Comparison of ENCODE assay signal across 27 mouse cellular contexts in genomic region chr6:3531445-3531844, GRCm38 (mm10). TPM values are rescaled to one million over a fixed set of nuclear protein-coding genes. Genes with fewer than 3 reads are reported as not detected.
DNase-seq lines count a peak whose midpoint lies in the region; ATAC-seq and TF ChIP-seq lines count a peak whose summit lies in the region.
"Had no signal": no experiment of that assay in that cellular context is flagged by ENCODE, and none has a peak within 500 bp of the region (broad histone marks: within the 10 kb centered on the region; RNA-seq: fewer than 3 reads in every experiment).

No protein-coding gene starts in this region.

- peak; percentile 26 for DNase-seq in forebrain, embryonic 14.5 days (ENCODE audit: low spot score)
- DNase-seq in midbrain, embryonic 11.5 days (ENCODE audit: low spot score, missing footprints): no peak
- DNase-seq in hindbrain, postnatal 0 days (ENCODE audit: low spot score): peak; percentile 46
- DNase-seq in midbrain, postnatal 0 days (ENCODE audit: low spot score): peak; percentile 49
- no peak for DNase-seq in left cerebral cortex, adult 18-20 months (ENCODE audit: low spot score in 2 of 2)
- DNase-seq: adrenal gland, postnatal 25 days; cerebellum, adult 2 months; cerebellum, postnatal 14 days; gastrocnemius, postnatal 14 days; kidney, adult 9 months; kidney, postnatal 25 days; lung, embryonic 14.5 days; lung, postnatal 14 days; right cerebral cortex, postnatal 14 days had no signal

- H3K9ac ChIP-seq in forebrain, embryonic 14.5 days (ENCODE audit: low read length): no peak overlapping the region
- no peak overlapping the region for H3K9ac ChIP-seq in forebrain, embryonic 15.5 days (replicated peaks)
- H3K9ac ChIP-seq in midbrain, embryonic 11.5 days (ENCODE audit: low read length): no peak overlapping the region
- H3K9ac ChIP-seq in midbrain, embryonic 15.5 days: no peak overlapping the region
- no peak overlapping the region for H3K9ac ChIP-seq in hindbrain, postnatal 0 days (replicated peaks; ENCODE audit: low read length)
- no peak overlapping the region for H3K9ac ChIP-seq in midbrain, postnatal 0 days (replicated peaks; ENCODE audit: low read length, poor library complexity, severe bottlenecking)
- H3K9ac ChIP-seq in kidney, embryonic 14.5 days (ENCODE audit: low read depth, low read length): no peak overlapping the region
- H3K9ac ChIP-seq: embryonic facial prominence, embryonic 15.5 days; heart, embryonic 15.5 days; limb, embryonic 12.5 days; liver, embryonic 15.5 days; lung, embryonic 14.5 days; stomach, embryonic 15.5 days had no signal

- H3K9me3 ChIP-seq in forebrain, embryonic 14.5 days (replicated peaks; ENCODE audit: control insufficient read depth, low read length): no peaks in the 10 kb centered on the region
- no peaks in the 10 kb centered on the region for H3K9me3 ChIP-seq in forebrain, embryonic 15.5 days
- no peaks in the 10 kb centered on the region for H3K9me3 ChIP-seq in midbrain, embryonic 11.5 days (ENCODE audit: control insufficient read depth, low read length)
- no peaks in the 10 kb centered on the region for H3K9me3 ChIP-seq in midbrain, embryonic 15.5 days
- no peaks in the 10 kb centered on the region for H3K9me3 ChIP-seq in hindbrain, postnatal 0 days (ENCODE audit: low read length)
- no peaks in the 10 kb centered on the region for H3K9me3 ChIP-seq in midbrain, postnatal 0 days (ENCODE audit: low read length)
- H3K9me3 ChIP-seq in kidney, embryonic 14.5 days (ENCODE audit: control insufficient read depth, low read length): no peaks in the 10 kb centered on the region
- H3K9me3 ChIP-seq: embryonic facial prominence, embryonic 15.5 days; heart, embryonic 10.5 days; heart, embryonic 15.5 days; limb, embryonic 12.5 days; liver, embryonic 15.5 days; stomach, embryonic 15.5 days had no signal

- no peak for TF ChIP-seq CTCF in hindbrain, postnatal 0 days (IDR thresholded peaks at IDR 0.05; ENCODE audit: low read depth)
- no peak for TF ChIP-seq CTCF in midbrain, postnatal 0 days (IDR thresholded peaks at IDR 0.05)

- H3K36me3 ChIP-seq in forebrain, embryonic 14.5 days (ENCODE audit: control insufficient read depth, insufficient read depth, low read length): no peaks in the 10 kb centered on the region; the same call in 1 of the 2 replicates
- peaks cover 3% of the 10 kb centered on the region; the same call in 1 of the 2 replicates for H3K36me3 ChIP-seq in forebrain, embryonic 15.5 days
- no peaks in the 10 kb centered on the region for H3K36me3 ChIP-seq in midbrain, embryonic 11.5 days (ENCODE audit: control insufficient read depth, insufficient read depth, low read length)
- no peaks in the 10 kb centered on the region for H3K36me3 ChIP-seq in midbrain, embryonic 15.5 days (replicated peaks)
- peaks cover 1% of the 10 kb centered on the region; the same call in 1 of the 2 replicates for H3K36me3 ChIP-seq in hindbrain, postnatal 0 days (ENCODE audit: insufficient read depth, low read length)
- H3K36me3 ChIP-seq in midbrain, postnatal 0 days (ENCODE audit: insufficient read depth, low read length): no peaks in the 10 kb centered on the region; the same call in 1 of the 2 replicates
- 0 out of 2 replicates have a peak, but pooled peaks cover 2% of the 10 kb centered on the region for H3K36me3 ChIP-seq in kidney, embryonic 14.5 days (ENCODE audit: control insufficient read depth, insufficient read depth, low read length)
- H3K36me3 ChIP-seq: heart, embryonic 15.5 days; liver, embryonic 15.5 days; stomach, embryonic 15.5 days had no signal

- H3K4me3 ChIP-seq in forebrain, embryonic 14.5 days (ENCODE audit: low read depth, low read length): no peak overlapping the region
- no peak overlapping the region for H3K4me3 ChIP-seq in forebrain, embryonic 15.5 days
- no peak overlapping the region for H3K4me3 ChIP-seq in midbrain, embryonic 11.5 days (ENCODE audit: low read depth, low read length)
- H3K4me3 ChIP-seq in midbrain, embryonic 15.5 days: no peak overlapping the region
- no peak overlapping the region for H3K4me3 ChIP-seq in hindbrain, postnatal 0 days (ENCODE audit: low read length)
- H3K4me3 ChIP-seq in midbrain, postnatal 0 days (ENCODE audit: low read depth, low read length): no peak overlapping the region
- H3K4me3 ChIP-seq in kidney, embryonic 14.5 days (ENCODE audit: low read length): no peak overlapping the region
- H3K4me3 ChIP-seq: embryonic facial prominence, embryonic 15.5 days; heart, embryonic 10.5 days; heart, embryonic 15.5 days; left cerebral cortex, adult 2 months; limb, embryonic 12.5 days; liver, embryonic 15.5 days; stomach, embryonic 15.5 days had no signal

- H3K4me1 ChIP-seq in forebrain, embryonic 14.5 days (ENCODE audit: control insufficient read depth, insufficient read depth, low read length): no peaks in the 10 kb centered on the region
- H3K4me1 ChIP-seq in forebrain, embryonic 15.5 days: 0 out of 2 replicates have a peak, but pooled peaks cover 5% of the 10 kb centered on the region
- peaks cover 11% of the 10 kb centered on the region; the same call in 1 of the 2 replicates for H3K4me1 ChIP-seq in midbrain, embryonic 11.5 days (ENCODE audit: control insufficient read depth, insufficient read depth, low read length)
- no peaks in the 10 kb centered on the region for H3K4me1 ChIP-seq in midbrain, embryonic 15.5 days
- H3K4me1 ChIP-seq in hindbrain, postnatal 0 days (ENCODE audit: insufficient read depth, low read length): no peaks in the 10 kb centered on the region
- H3K4me1 ChIP-seq in midbrain, postnatal 0 days (ENCODE audit: insufficient read depth, low read length): no peaks in the 10 kb centered on the region
- no peaks in the 10 kb centered on the region for H3K4me1 ChIP-seq in kidney, embryonic 14.5 days (ENCODE audit: control insufficient read depth, insufficient read depth, low read length)
- H3K4me1 ChIP-seq: embryonic facial prominence, embryonic 15.5 days; heart, embryonic 10.5 days; heart, embryonic 15.5 days; limb, embryonic 12.5 days; liver, embryonic 15.5 days; stomach, embryonic 15.5 days had no signal

- no peak overlapping the region for H3K27ac ChIP-seq in forebrain, embryonic 14.5 days (ENCODE audit: low read depth, low read length)
- H3K27ac ChIP-seq in forebrain, embryonic 15.5 days (replicated peaks): no peak overlapping the region
- H3K27ac ChIP-seq in midbrain, embryonic 11.5 days (ENCODE audit: low read depth, low read length): no peak overlapping the region
- no peak overlapping the region for H3K27ac ChIP-seq in midbrain, embryonic 15.5 days
- no peak overlapping the region for H3K27ac ChIP-seq in hindbrain, postnatal 0 days
- no peak overlapping the region for H3K27ac ChIP-seq in midbrain, postnatal 0 days (ENCODE audit: low read depth, low read length)
- H3K27ac ChIP-seq in kidney, embryonic 14.5 days (ENCODE audit: low read depth, low read length): no peak overlapping the region
- H3K27ac ChIP-seq: embryonic facial prominence, embryonic 15.5 days; heart, embryonic 10.5 days; heart, embryonic 15.5 days; left cerebral cortex, adult 2 months; limb, embryonic 12.5 days; liver, embryonic 15.5 days; stomach, embryonic 15.5 days had no signal

- no peaks in the 10 kb centered on the region for H3K27me3 ChIP-seq in forebrain, embryonic 14.5 days (replicated peaks; ENCODE audit: control insufficient read depth, insufficient read depth, low read length)
- H3K27me3 ChIP-seq in forebrain, embryonic 15.5 days: no peaks in the 10 kb centered on the region
- no peaks in the 10 kb centered on the region for H3K27me3 ChIP-seq in midbrain, embryonic 11.5 days (ENCODE audit: control insufficient read depth, insufficient read depth, low read length)
- H3K27me3 ChIP-seq in midbrain, embryonic 15.5 days (replicated peaks): no peaks in the 10 kb centered on the region
- no peaks in the 10 kb centered on the region for H3K27me3 ChIP-seq in hindbrain, postnatal 0 days (ENCODE audit: insufficient read depth, low read length)
- H3K27me3 ChIP-seq in midbrain, postnatal 0 days (ENCODE audit: insufficient read depth, low read length): no peaks in the 10 kb centered on the region
- no peaks in the 10 kb centered on the region for H3K27me3 ChIP-seq in kidney, embryonic 14.5 days (ENCODE audit: control insufficient read depth, insufficient read depth, low read length)
- H3K27me3 ChIP-seq: embryonic facial prominence, embryonic 15.5 days; heart, embryonic 15.5 days; limb, embryonic 12.5 days; liver, embryonic 15.5 days; stomach, embryonic 15.5 days had no signal

- ATAC-seq in forebrain, embryonic 14.5 days: peak; percentile 26; the same call in 1 of the 2 replicates
- ATAC-seq in forebrain, embryonic 15.5 days (replicated peaks): no peak
- ATAC-seq in midbrain, embryonic 11.5 days (ENCODE audit: low FRiP score): peak; percentile 79
- no peak for ATAC-seq in midbrain, embryonic 15.5 days (replicated peaks)
- peak; percentile 74 for ATAC-seq in hindbrain, postnatal 0 days
- ATAC-seq in midbrain, postnatal 0 days (ENCODE audit: low FRiP score): no peak
- no peak for ATAC-seq in kidney, embryonic 14.5 days (ENCODE audit: low FRiP score, low TSS enrichment)
- ATAC-seq: CD4-positive, CD25-positive, alpha-beta regulatory T cell, adult 4 months; intestine, postnatal 0 days had no signal

- H3K4me2 ChIP-seq in forebrain, embryonic 14.5 days (ENCODE audit: low read length): no peak overlapping the region
- no peak overlapping the region for H3K4me2 ChIP-seq in forebrain, embryonic 15.5 days (replicated peaks)
- H3K4me2 ChIP-seq in midbrain, embryonic 11.5 days: no peak overlapping the region
- no peak overlapping the region for H3K4me2 ChIP-seq in midbrain, embryonic 15.5 days
- H3K4me2 ChIP-seq in hindbrain, postnatal 0 days (ENCODE audit: low read depth, low read length): no peak overlapping the region
- H3K4me2 ChIP-seq in midbrain, postnatal 0 days (ENCODE audit: low read depth, low read length, poor library complexity, severe bottlenecking): no peak overlapping the region
- no peak overlapping the region for H3K4me2 ChIP-seq in kidney, embryonic 14.5 days (replicated peaks; ENCODE audit: low read depth, low read length)
- H3K4me2 ChIP-seq: embryonic facial prominence, embryonic 15.5 days; heart, embryonic 15.5 days; limb, embryonic 12.5 days; liver, embryonic 15.5 days; lung, embryonic 14.5 days; stomach, embryonic 15.5 days had no signal

- WGBS in forebrain, embryonic 14.5 days: 9% methylated on average over 5 of the region's 5 CpGs
- WGBS in forebrain, embryonic 15.5 days: 9% methylated on average over 5 of the region's 5 CpGs
- 13% methylated on average over 5 of the region's 5 CpGs for WGBS in midbrain, embryonic 11.5 days
- WGBS in midbrain, embryonic 15.5 days: 10% methylated on average over 5 of the region's 5 CpGs
- whole genome bisulfite sequencing in hindbrain, postnatal 0 days: 15% methylated on average over 5 of the region's 5 CpGs
- WGBS in midbrain, postnatal 0 days: 16% methylated on average over 5 of the region's 5 CpGs
- 77% methylated on average over 5 of the region's 5 CpGs for WGBS in kidney, embryonic 14.5 days

RNA-seq across cellular contexts. Expression of gene Vps50, which starts 33.3 kb away (rescaled TPM):
- polyA plus RNA-seq in forebrain, embryonic 14.5 days (2014; fragmentation: Nextera tagmentation; extraction: Ambion mirVana): 49.7 and 54.1 TPM in 2 replicates
- polyA plus RNA-seq in forebrain, embryonic 15.5 days (2015; fragmentation: Nextera tagmentation; extraction: Ambion mirVana): 49.3 and 52.6 TPM in 2 replicates
- 42.1 and 45.6 TPM in 2 replicates for polyA plus RNA-seq in midbrain, embryonic 11.5 days (2014; fragmentation: Nextera tagmentation; extraction: Ambion mirVana)
- polyA plus RNA-seq in midbrain, embryonic 15.5 days (2015; fragmentation: Nextera tagmentation; extraction: Ambion mirVana): 50.7 and 54.5 TPM in 2 replicates
- 31.7 and 68.1 TPM in 2 replicates for total RNA-seq in hindbrain, postnatal 0 days (2014; rRNA removed)
- 44.2 and 45.4 TPM in 2 replicates for polyA plus RNA-seq in hindbrain, postnatal 0 days (2015; fragmentation: Nextera tagmentation; extraction: Ambion mirVana)
- 36.5 and 40.9 TPM in 2 replicates for total RNA-seq in midbrain, postnatal 0 days (2014; rRNA removed)
- polyA plus RNA-seq in midbrain, postnatal 0 days (2015; fragmentation: Nextera tagmentation; extraction: Ambion mirVana): 46.4 and 51.8 TPM in 2 replicates
- 10 to 100 TPM; 57.9 to 62.0 TPM for total RNA-seq in left cerebral cortex, adult 18-20 months (2021)
- polyA plus RNA-seq in kidney, embryonic 14.5 days (2014; fragmentation: Nextera tagmentation; extraction: Ambion mirVana): 23.7 and 33.1 TPM in 2 replicates

RNA-seq across cellular contexts. Expression of gene Hepacam2, which starts 33.3 kb away (rescaled TPM):
- 0.95 and 1.5 TPM in 2 replicates for polyA plus RNA-seq in forebrain, embryonic 14.5 days (2014; fragmentation: Nextera tagmentation; extraction: Ambion mirVana)
- polyA plus RNA-seq in forebrain, embryonic 15.5 days (2015; fragmentation: Nextera tagmentation; extraction: Ambion mirVana): 0.49 and 0.83 TPM in 2 replicates
- 3.3 and 3.8 TPM in 2 replicates for polyA plus RNA-seq in midbrain, embryonic 11.5 days (2014; fragmentation: Nextera tagmentation; extraction: Ambion mirVana)
- 2.1 and 2.4 TPM in 2 replicates for polyA plus RNA-seq in midbrain, embryonic 15.5 days (2015; fragmentation: Nextera tagmentation; extraction: Ambion mirVana)
- total RNA-seq in hindbrain, postnatal 0 days (2014; rRNA removed): 0.42 and 3.0 TPM in 2 replicates
- polyA plus RNA-seq in hindbrain, postnatal 0 days (2015; fragmentation: Nextera tagmentation; extraction: Ambion mirVana): 0.97 and 1.3 TPM in 2 replicates
- total RNA-seq in midbrain, postnatal 0 days (2014; rRNA removed): 2.0 and 3.0 TPM in 2 replicates
- polyA plus RNA-seq in midbrain, postnatal 0 days (2015; fragmentation: Nextera tagmentation; extraction: Ambion mirVana): 1.4 and 1.6 TPM in 2 replicates
- under 1 TPM; 0.23 to 0.77 TPM for total RNA-seq in left cerebral cortex, adult 18-20 months (2021)
- polyA plus RNA-seq in kidney, embryonic 14.5 days (2014; fragmentation: Nextera tagmentation; extraction: Ambion mirVana): 0.86 and 0.88 TPM in 2 replicates
- total RNA-seq: gastrocnemius, postnatal 14 days; granulocyte monocyte progenitor cell, adult 5-6 weeks had no signal
- polyA plus RNA-seq: liver, embryonic 15.5 days had no signal

Comparison
In these comparisons a context has a peak if more than half of its experiments do, and no peak if none do; other contexts are left out.
1. ATAC-seq: peak in forebrain, embryonic 14.5 days (single experiment), midbrain, embryonic 11.5 days (single experiment) and hindbrain, postnatal 0 days (single experiment); none in forebrain, embryonic 15.5 days (single experiment), midbrain, embryonic 15.5 days (single experiment), midbrain, postnatal 0 days (single experiment) and kidney, embryonic 14.5 days (single experiment).
2. DNase-seq: peak in forebrain, embryonic 14.5 days (single experiment), hindbrain, postnatal 0 days (single experiment) and midbrain, postnatal 0 days (single experiment); none in midbrain, embryonic 11.5 days (single experiment) and left cerebral cortex, adult 18-20 months (0 of 2).